8 mouse cellular contexts compared by ENCODE assay signal in genomic region chr6:86472100-86472955, GRCm38 (mm10). TPM values are rescaled to one million over a fixed set of nuclear protein-coding genes. Genes with fewer than 3 reads are reported as not detected.
DNase-seq lines count a peak whose midpoint lies in the region; ATAC-seq and TF ChIP-seq lines count a peak whose summit lies in the region.

No protein-coding gene starts in this region.

- TF ChIP-seq CTCF in cortical plate, adult 2 months (IDR thresholded peaks at IDR 0.05; ENCODE audit: extremely low read depth, insufficient read depth, low read length), result peak; percentile 85

- peak overlapping the region; percentile 36 for H3K4me3 ChIP-seq in cortical plate, adult 2 months (ENCODE audit: insufficient read depth, low read length)
- H3K4me3 ChIP-seq in megakaryocyte, embryonic 14.5 days (replicated peaks), result peak overlapping the region; percentile 96

- no peaks in the 10 kb centered on the region for H3K27me3 ChIP-seq in megakaryocyte, embryonic 14.5 days (replicated peaks)

- H3K36me3 ChIP-seq in megakaryocyte, embryonic 14.5 days (replicated peaks; ENCODE audit: low read length), result peaks cover 40% of the 10 kb centered on the region

- peak; percentile 83 for ATAC-seq in activated CD4-positive, CD25-positive, alpha-beta regulatory T cell, adult 4 months

- no peaks in the 10 kb centered on the region; the same call in 1 of the 2 replicates for H3K9me3 ChIP-seq in megakaryocyte, embryonic 14.5 days

- peak; percentile 94 for TF ChIP-seq POLR2A in cortical plate, adult 2 months (IDR thresholded peaks at IDR 0.05; ENCODE audit: extremely low read depth, insufficient read depth, low read length)

- H3K27ac ChIP-seq in cortical plate, adult 2 months (ENCODE audit: insufficient read depth, low read length), result peak overlapping the region; percentile 58

- DNase-seq in gastrocnemius, adult 8-10 months (ENCODE audit: low spot score in 2 of 2), result peak; percentile 98 to 99
- peak; percentile 93 for DNase-seq in hindlimb bud, embryonic 11.5 days (ENCODE audit: extremely low spot score, low read depth, low spot score)
- DNase-seq in left cerebral cortex, adult 8-10 months (ENCODE audit: low spot score in 2 of 2), result peak; percentile 98 to 99
- DNase-seq in right cerebral cortex, postnatal 10 days (ENCODE audit: low spot score in 2 of 2), result peak; percentile 100
- peak; percentile 99 for DNase-seq in urinary bladder, postnatal 25 days (ENCODE audit: low spot score)

- H3K4me1 ChIP-seq in cortical plate, adult 2 months (ENCODE audit: control insufficient read depth, insufficient read depth, low read length), result peaks cover 1% of the 10 kb centered on the region; the same call in 1 of the 2 replicates
- peaks cover 67% of the 10 kb centered on the region for H3K4me1 ChIP-seq in megakaryocyte, embryonic 14.5 days

RNA-seq across cellular contexts. Expression of gene C87436, which starts 34.2 kb away (rescaled TPM):
- polyA plus RNA-seq in activated CD4-positive, CD25-positive, alpha-beta regulatory T cell, adult 4 months (2017; shearing (Covaris generic)), result 10 to 100 TPM; 25.1 to 26.1 TPM
- 21.6 and 21.8 TPM in 2 replicates for polyA plus RNA-seq in cortical plate, adult 2 months (2012; rRNA removed)
- 1 to 10 TPM; 6.1 to 9.2 (median 7.7) TPM for total RNA-seq in gastrocnemius, adult 8-10 months (2022)
- 10 to 100 TPM; 19.3 to 25.6 (median 22.3) TPM for total RNA-seq in left cerebral cortex, adult 8-10 months (2022)
- 5.3 TPM in 1 of 2 replicates, not detected in the other for polyA plus RNA-seq in megakaryocyte, embryonic 14.5 days (2012; ENCODE audit: insufficient read depth, low replicate concordance)

RNA-seq across cellular contexts. Expression of gene Gm44790, which starts 45.9 kb away (rescaled TPM):
- not detected for polyA plus RNA-seq in activated CD4-positive, CD25-positive, alpha-beta regulatory T cell, adult 4 months (2017; shearing (Covaris generic))
- 1.0 and 1.5 TPM in 2 replicates for polyA plus RNA-seq in cortical plate, adult 2 months (2012; rRNA removed)
- total RNA-seq in gastrocnemius, adult 8-10 months (2022), result 1 to 10 TPM in 1 of 4 experiments, not detected in 3; 1.3 TPM
- total RNA-seq in left cerebral cortex, adult 8-10 months (2022), result 1 to 10 TPM in 1 of 4 experiments, under 1 TPM in 1, not detected in 2; 0.84 to 3.2 TPM
- not detected in 2 replicates for polyA plus RNA-seq in megakaryocyte, embryonic 14.5 days (2012; ENCODE audit: insufficient read depth, low replicate concordance)

RNA-seq across cellular contexts. Expression of gene Pcbp1, which starts 53.8 kb away (rescaled TPM):
- 10 to 100 TPM; 35.3 to 39.2 TPM for polyA plus RNA-seq in activated CD4-positive, CD25-positive, alpha-beta regulatory T cell, adult 4 months (2017; shearing (Covaris generic))
- polyA plus RNA-seq in cortical plate, adult 2 months (2012; rRNA removed), result 158 and 165 TPM in 2 replicates
- total RNA-seq in gastrocnemius, adult 8-10 months (2022), result 100 to 1,000 TPM; 114 to 149 (median 126) TPM
- 100 to 1,000 TPM; 179 to 184 (median 180) TPM for total RNA-seq in left cerebral cortex, adult 8-10 months (2022)
- 984 and 2,235 TPM in 2 replicates for polyA plus RNA-seq in megakaryocyte, embryonic 14.5 days (2012; ENCODE audit: insufficient read depth, low replicate concordance)

Comparison
In these comparisons a context has a peak if more than half of its experiments do, and no peak if none do; other contexts are left out.
1. Peak in every context shown above with its lines: DNase-seq, ATAC-seq, H3K4me3 ChIP-seq and H3K27ac ChIP-seq.